Mouse (Mus musculus) thymus, postnatal 10 days (tissue): Measurements from ENCODE around the gene Ifnab.

ENCODE experiments used
- DNase-seq, 2 experiments: peaks; one replicate each; pipeline ENCODE4 v3.0.0; 2021; ENCODE audit warnings: low spot score in 2 of 2

Ifnab gene

DNA sequence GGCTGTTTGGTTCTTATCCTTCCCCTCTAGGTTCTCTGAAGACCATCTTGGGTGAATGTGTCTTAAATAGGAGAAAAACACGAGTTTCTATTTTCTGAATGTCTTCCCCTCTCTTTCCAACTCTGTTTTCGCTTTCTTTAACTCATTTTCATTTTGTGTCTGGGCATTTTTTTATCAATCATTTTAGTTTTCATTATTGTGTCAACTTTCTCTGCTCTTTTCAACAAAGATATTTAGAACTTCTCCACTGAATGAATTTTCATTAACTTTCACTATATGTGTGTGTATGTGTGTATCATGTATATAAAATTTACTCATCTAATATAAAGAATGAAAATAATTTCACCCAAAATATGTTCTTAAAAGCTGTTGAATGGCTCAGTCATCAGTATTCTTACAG, at the start of gene Ifnab:
TSS of gene Ifnab (minus strand) at position 101 of the 400 bp plus-strand sequence.
- no peak for DNase-seq

DNA sequence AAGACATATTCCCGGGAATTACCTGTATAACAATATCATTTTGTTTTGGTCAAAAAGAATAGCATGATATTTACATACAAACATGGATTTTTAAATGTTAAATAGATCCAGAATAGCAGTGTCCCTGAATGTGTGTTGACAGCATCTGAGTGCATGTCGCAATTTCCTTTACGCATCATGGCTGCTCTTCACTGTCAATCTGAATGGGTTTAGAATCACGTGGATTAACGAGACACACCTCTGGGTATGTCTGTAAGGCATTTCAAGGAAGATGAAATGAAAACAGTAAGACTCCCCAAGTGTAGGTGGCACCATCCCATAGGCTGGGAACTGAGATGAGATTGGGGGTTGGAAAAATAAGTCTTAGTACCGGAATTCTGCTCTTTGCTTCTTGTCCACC, 47.9 kb upstream of the Ifnab start:
- DNase-seq: no peak

DNA sequence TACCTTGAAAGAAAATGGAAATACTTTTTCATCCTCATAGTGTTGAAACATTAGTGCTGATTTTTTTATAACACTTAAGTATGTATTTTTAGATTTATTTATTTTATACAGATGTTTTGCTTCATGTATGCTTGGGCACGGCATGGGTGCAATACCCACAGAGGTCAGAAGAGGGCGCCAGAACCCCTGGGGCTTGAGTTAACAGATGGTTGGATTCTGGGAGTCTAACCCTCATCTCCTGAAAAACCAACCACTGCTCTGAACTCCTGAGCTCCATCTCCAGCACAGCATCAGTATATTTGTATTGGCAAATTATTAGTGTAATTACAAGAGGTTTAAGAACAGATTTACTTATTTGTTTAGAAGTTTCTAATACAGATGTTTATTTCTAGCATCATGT, 47.3 kb upstream of the Ifnab start:
- DNase-seq: peak; percentile 48 to 79

DNA sequence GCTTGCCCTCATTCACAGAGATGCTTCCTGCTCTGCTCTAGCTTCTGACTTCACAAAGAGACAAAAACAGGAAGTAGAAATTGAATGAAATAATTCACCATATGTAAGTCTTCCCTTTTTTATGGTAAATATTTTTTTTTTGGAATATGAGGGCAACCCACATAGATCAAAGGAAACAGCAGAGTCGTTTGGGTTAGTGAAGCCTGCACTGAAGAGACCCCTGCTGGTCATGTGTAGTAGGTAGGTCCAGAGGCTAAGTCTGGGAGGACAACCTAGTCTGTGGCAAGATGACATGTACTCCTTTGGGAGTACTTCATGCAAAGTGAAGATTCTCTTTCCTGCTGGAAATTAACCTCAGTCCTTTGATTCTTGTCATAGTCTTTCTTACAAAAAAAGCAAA, 36.2 kb upstream of the Ifnab start:
- DNase-seq: peak; percentile 29 to 49

DNA sequence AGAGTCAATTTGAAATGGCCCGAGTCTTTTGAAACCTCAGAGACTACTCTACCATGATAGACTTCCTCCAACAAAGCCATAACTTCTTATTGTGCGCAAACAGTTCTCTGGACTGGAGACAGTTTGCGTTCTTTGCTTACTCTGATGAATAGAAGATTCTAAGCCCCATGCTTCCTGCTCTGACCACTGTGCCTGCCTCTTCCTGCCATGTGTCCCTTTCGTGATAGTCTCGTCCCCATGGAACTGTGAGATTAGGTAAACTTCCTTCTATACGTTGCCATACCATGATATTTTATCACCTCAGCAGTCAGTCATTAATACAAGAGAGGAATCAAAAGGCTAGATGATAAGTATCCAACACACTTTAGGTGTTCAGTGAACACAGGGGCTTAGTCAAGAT, 35.6 kb upstream of the Ifnab start:
- DNase-seq: no peak

DNA sequence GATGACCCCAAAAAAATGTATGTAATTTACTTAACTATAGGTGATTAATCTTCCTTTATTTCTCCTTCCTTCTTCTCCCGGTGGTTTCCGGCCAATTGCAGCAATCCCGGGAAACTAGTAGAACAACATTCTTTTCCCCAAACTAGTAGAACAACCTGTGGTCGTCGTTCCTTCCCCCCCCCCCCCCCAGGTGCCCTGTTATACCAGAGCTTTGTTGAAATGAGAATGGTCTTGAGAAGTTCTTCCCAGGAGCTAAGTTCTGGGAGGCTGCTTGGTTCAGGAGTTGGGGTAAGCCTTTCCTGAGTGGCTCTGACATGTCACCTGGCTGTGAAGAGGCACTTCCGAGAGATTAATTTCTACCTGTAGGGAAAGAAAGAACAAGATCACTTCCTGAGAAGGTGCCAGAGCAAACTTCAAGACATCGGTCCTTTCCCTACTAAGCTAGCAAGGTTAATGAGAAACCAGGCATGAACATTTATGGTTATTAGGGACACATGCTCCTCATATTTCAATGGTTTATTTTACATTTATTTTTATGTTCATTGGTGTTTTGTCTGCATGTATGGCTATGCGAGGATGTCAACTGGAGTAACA, 32.4 kb upstream of the Ifnab start:
- DNase-seq: no peak

DNA sequence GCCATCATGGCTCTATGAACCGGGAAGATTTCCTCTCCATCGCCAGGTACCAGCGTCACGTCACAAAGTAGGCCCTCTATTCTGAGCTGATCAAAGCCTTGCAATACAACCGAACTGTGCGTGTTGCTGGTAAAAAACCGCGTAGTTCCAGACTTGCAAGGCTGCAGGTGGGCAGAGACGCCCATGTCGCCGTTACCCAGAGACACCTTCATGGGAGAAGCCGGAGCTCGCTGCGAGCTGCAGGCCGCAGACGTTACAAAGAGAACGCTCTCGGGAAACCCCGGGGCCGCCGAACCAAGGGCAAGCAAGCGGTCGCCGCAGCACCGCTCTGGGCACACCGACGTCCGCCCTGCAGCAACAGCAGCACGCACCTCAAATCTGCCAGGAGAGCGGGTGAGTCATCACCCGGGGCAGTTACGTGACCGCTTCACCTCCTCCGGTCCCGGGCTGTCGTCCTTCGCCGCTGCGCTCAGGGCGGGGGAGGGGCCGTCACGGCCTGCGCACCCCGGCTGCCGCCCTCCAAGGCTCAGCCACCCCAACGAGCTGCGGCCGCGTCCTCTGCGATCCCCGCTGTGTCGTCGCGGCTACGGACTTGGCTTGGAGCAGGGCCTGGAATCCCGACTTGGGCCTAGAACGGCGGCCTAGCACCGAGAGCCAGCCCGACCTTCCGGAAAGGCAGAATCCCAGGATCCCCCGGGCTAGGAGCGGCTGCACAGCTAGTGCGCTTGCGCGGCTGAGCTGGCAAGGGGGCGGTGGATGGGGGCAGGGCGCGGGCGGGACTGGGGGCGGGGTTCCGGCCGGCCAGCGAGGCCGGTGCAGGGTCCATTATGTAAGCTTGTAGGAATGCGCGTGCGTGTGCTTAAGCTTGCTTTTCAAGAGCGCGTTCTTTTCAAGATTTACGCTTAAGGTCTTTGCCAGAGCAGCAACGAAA, 30.9 kb upstream of the Ifnab start, which contains the start of the genes Gm26566 and Klhl9:
TSS of gene Gm26566 (plus strand) at position 15 of the 931 bp plus-strand sequence.
TSS of gene Klhl9 (minus strand) at position 675 of the 931 bp plus-strand sequence.
- peak; percentile 80 to 87 for DNase-seq

DNA sequence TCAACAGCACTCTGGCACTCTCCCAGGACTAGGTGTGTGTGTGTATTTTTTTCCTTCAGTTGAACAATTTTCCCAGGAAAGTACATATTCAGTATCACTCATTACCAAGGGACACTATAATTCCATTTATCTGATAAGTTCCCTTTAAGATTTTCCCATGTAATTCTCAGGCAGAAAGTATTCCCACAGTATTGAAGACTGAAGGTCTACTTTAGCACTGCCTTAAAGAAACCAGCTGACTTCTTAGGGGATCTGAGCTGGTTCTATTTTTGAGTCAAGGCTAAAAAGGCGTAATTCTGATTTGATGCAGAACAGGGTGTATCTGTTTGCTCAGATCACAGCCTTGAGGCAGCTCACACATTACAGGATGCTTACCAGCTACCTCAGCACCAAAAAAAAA, 27.6 kb upstream of the Ifnab start:
- DNase-seq: no peak

DNA sequence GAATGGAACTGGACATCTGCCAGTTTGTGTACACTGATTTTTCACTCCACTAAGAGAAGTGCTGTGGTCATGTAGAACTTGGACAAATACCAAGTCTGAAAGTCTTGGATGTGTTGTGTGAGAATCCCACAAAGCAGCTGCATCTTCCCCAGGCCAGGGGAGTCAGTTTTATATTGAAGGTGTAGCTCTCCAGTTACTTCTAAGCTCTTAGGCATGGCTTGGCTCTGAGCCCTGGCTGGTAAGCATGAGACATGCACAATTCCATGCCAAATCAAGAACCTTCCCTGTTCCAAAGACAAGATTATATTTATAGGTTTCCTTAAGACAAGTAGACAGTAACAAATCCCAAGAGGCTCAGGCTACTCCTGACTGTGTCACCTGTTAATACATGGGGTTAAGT, 23.9 kb upstream of the Ifnab start:
- no peak for DNase-seq

DNA sequence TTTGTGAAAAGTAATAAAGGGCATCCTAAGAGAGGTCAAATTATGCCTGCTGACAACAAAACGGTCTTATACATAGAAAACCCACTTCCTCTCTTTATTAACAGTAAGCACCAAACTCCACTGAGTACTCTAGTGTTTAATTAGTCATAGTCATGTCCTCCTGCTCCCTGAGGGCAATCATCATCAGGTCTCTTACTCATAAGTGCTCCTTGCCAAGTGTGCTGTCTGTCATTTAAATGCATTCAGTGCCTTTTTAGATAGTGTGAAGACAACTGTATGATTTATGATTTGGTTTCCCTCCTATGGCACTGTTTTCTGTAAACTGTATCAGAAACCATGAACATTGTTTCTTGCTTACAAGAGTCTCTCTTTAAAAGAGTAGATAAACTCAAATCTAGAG, 23.1 kb upstream of the Ifnab start:
- no peak for DNase-seq

DNA sequence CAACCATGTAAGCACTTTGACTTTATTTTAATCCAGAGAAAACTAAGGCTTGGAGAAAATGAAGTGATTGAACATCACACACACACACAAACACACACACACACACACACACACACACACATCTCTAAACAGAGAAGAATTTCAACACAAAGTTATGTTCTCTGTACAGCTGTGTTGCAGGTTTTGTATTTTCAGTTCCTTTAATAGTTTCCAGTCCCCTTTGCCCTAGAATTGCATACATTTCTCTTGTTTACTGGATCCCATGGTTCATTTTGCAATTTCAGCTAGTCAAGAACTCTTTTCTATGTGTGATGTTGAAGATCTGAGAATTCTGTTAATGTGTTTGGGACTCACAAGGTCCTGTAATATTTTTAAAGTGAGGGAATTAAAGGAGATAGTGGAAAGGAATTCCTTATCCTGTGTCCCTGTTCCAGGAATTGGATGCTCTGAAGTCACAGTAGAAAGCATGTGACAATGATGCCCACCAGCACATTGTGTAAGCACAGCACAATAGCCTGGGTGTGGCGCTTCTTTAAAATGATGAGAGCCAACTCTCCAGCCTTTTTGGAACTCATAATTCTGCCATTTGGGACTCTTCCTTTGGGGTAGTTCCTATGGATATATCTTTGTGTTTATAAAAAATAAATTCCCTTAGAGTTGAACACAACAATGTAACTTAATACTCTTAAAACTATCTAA, 16.1 kb upstream of the Ifnab start:
- no peak for DNase-seq

DNA sequence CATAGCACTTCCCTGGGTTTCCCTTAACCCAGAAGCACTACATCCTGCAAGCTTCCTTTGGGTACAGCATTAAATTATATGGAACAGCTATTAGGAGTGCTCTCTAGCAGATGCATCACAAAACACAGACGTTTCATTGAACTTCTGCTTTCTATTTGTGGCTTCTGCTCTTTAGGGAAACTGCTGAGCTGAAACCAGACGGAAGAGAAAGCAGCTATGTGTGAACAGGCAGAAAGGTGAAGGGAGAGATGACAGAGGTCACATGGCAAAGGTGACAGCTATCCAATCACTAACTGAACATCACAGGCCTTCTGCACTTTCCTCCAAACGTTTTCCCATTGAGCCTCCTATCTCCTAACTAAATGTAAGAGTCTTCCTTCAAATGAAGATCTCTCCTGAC, 14.8 kb upstream of the Ifnab start:
- no peak for DNase-seq

DNA sequence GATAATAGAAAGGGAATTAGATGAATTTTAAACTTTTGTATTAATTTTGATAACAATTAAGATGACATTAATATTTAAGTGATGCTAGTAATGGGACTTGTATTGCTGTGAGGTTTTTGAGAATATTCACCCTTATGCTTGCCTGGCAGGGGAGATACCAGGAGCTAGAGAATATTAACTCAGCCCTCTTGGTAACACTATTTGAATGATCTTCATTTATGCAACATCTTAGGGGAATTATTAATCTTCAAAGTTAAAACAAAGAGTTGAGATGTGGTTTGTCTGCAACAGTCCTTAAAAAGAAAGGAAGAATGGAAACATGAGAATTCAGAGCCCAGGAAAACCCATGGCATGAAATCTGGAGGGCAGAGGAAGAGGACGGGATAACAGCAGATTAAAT, 8.1 kb upstream of the Ifnab start:
- DNase-seq: no peak

DNA sequence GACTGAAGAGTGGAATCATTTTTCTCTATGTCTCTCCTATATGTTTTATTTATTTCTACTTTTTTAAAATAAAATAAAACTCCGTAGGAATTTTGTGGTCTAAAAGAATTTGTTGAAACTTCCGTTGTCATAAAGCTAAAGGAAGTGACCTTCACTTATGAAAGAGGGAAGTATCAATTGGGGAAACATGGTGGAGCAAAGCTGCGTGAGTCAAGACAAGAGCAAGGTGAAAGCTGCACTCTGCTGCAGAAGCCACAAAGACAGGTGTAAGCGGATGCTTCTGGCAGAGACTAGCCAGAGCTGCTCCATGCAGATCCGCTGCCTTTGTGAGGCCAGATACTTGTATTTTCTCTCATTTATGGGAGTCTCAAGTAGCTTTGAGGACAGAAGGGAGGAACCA, 7.6 kb upstream of the Ifnab start:
- DNase-seq: no peak

DNA sequence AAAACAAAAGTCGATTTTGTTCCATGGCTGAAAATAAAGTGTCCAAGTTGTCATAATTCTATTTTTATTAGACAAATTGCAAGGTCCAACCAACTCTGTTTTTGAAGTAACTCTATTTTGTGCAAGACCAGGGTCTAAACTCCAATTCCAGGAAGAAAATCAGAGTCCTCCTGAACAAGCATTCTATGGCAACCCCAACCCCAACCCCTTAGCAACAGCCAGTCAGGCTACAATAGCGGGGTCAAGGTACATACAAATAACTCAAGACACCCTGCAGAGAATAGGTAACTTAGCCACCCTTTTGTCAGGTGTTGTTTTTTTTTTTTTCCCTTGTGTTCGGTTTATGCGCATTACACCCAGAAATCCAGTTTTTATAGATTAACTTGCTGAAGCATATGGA, 6.6 kb upstream of the Ifnab start:
- no peak for DNase-seq

DNA sequence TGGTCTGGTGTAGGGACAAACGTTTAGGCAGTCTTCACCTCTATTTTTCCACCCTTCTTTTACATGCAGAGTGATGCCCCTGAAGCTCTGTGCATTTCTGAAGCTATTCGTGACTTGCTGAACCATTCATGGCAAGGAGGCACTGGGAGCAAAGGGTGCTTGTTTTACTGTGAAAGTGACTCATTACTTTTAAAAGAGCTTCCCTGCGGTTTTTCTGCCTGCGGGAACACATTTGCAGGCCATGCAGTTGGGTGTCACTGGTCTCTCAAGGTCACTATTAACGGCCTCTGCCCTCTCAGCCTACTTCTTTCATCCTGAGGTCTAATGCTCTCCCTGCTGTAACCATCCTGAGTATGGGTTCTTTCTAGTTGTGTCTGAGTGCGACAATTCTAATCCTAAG, 5.9 kb upstream of the Ifnab start:
- DNase-seq: no peak

DNA sequence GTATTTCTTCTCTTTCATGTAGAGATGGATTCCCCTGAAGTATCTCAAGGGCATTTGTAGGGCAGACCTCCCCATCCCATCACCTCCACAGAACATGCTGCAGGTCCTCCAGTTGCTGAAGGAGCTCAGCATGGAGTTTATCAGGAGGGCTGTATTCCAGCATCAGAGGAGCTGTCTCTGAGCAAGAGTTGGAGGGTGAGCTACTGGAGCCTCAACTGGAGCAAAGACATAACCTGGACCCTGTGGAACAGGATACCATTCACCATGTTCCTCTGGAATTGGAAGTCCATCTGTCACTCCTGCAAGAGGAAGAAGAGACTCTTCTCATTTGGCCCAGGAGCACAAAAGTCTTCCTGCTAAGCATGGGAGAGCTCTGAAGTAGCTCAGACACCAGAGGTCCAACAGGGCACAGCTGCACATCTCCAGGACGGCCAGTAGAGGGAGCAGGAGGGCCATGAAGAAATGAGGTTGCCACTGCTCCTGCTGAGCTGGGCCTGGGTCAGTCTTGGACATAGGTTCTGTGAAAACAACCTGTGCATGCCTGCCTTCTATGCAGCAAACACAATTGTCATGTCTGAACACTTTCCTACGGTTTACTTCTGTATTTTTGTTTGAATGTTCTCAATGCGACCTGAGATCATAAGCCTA, 5.2 kb upstream of the Ifnab start:
- DNase-seq: peak; percentile 42 to 82

DNA sequence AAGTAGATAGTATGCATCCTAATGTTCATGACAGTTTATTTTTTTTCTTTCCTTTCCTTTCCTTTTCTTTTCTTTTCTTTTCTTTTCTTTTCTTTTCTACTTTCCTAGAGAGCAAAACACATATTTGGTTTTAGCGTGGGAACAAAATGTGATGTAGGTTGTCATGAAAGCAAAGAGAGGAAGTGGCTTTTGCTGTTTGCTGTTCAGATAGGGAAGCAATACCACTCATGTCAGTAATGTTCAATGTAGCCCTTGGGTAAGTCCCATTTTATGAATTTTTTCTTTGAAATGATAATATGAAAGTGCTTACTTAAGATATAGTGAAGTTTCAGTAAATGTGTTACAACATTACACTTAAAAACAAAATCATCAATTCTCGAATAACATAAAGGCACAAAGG, 2.2 kb upstream of the Ifnab start:
- no peak for DNase-seq

DNA sequence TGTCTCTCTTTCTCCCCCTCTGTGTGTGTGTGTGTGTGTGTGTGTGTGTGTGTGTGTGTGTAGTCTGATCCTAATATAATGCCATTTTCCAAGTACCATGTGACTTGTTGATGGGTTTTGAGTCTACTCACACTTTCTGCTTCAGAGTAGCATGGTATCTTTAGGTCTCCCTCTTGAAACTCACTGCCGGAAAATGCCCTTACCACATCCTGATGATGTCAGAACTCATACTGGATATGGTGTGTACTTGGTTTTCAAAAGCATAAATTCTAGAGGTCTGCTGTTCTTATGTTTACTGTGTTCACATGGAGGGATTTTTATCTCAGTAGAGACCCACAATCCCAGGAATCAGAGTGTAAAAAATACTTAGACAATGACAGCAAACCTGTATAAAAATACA, 1.4 kb upstream of the Ifnab start:
- no peak for DNase-seq

DNA sequence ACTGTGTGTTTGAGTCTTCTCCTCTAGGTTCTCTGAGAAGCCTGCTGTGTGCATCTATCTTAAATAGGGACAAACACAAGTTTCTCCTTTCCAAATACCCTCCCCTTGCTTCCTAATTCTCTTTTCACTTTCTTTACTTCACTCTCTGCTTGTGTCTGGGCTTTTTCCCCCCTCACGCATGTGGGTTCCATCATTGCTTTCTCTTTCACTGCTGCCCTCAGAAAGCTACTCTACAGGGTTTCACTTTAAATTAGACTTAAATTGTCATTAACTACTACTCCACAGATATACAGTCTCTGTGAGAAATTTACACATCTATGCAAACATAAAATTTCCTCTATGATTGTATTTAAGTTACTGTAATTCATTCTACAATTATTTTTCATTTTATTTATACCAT, 7.3 kb downstream of the Ifnab start, which contains the start of gene Ifna2:
TSS of gene Ifna2 (minus strand) at position 101 of the 400 bp plus-strand sequence.
- no peak for DNase-seq

DNA sequence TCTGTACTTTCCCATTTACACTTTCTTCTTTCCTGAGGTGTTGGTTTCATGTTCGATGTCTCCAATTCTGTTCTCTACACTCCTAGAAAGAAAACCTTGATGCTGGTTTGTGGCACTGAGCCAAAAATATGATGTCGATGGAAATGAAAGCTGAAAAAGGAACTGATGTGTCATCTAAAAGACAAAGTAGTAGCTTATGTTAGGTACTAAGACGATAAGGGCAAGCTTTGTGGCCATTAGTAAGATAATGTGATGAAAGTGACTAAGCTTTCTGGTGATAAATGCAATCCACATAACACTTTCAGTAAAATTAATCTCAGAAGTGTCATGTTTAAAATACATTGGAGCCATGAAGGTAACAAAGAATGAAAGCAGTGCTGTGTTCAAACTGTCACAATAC, 9.8 kb downstream of the Ifnab start:
- no peak for DNase-seq

DNA sequence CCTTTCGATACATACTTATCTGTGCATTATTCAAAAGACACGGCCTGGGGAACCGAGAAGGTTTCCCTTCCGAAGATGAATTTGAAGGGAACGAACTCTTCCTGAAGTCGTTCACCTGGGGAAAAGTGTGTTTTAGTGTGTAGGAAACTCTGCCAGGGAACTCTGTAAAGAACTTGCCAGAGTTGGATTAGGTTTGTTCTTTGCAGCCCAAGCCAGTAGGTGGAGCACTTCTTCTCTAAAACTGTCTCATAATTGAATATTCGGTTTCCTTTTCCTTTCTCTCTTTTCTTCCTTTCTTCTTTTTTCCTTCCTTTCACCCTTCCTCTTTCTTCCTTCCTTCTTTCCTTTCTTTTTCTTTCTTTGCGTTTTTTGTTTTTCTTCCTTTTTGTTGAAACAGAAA, 10.8 kb downstream of the Ifnab start:
- DNase-seq: peak in 1 of 2 experiments; percentile 18
